Mouse (Mus musculus) ZHBTc4 (cell line): ENCODE measurements at regions not wholly inside any gene's neighbourhood (a gene's known extent, or its start where the extent isn't known, plus 50 kb on each side); places are given as distances from the start of the nearest gene placed in this dataset.

Source experiments
- DNase-seq: peaks from one replicate; pipeline ENCODE4 v3.0.0-alpha.2; 2011; ENCODE audit warnings: low read depth, low spot score

DNA sequence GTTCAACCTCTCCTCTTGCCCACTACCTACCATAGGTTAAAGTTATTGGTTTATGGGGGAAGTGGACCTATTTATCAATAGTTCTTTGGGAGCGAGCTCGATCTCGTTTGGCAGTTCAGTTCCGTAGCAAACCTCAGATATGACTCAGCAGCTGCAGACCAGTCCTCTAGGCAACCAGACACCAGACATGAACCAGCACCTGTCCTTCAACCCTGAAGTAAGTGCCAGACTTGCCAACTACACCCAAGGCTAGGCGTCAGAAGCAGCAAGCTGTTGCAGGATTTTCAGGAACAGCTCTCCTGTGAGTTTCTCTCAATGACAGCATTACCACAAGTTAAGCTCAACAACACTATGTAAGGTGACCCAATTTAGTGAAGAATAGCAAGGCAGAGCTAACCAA lies 53.3 kb upstream of the Trdn start:
- no peak for DNase-seq

DNA sequence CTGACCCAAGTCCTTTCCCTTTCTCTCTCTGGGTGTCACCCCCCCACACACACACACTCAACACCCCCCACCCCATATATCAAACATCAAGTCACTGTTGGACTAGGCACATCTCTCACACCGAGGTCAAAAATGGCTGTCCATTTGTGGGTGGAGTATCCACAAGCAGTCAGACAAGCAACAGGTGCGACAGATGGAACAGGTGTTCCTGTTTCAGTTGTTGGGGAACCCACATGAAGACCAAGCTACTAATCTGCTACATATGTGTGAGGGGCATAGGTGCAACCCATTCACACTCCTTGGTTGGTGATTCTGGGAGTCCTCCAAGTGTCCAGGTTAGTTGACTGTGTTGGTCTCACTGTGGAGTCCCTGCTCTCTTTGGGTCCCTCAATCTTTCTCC lies 58.1 kb upstream of the Trdn start:
- DNase-seq: no peak

DNA sequence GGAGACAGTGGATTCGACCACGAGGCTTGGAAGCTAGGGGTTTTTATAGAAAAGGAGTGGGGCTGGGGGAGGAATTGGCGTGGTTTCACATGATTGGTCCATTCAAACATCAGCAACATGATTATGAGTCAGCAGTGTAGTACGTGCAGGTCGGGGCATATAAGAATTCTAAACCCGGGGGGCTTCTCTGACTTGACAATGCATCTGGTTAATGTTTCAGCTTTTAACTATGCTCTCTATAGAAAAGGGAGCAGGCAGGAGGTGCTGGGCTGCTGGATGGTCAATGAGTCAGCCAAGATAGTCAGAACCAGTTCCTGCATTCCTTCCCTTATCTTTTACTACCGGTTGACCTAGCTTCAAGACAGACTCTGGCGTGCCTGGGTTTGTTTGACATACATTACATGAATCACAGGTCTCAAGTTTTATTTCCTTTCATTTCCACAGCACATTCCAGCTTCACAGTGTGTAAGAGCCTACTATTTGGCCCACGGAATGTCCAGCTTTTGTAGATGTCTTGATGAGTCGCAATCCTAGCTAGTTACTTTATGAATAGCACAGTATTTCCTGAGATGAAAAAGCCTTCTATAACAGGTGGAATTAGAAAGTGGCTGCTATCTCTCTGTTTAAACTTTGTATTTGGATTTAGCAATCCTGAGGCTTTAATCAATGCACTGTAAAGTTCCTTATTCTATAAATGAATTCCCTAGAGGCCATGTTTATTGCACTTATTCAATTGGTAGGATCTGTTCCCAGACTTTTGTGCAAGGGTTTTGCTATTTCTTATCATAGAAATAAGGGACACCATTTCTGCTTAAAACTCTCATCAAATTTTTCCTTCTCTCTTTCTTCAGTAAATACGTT lies 94.7 kb upstream of the Nkain2 start:
- DNase-seq: no peak

DNA sequence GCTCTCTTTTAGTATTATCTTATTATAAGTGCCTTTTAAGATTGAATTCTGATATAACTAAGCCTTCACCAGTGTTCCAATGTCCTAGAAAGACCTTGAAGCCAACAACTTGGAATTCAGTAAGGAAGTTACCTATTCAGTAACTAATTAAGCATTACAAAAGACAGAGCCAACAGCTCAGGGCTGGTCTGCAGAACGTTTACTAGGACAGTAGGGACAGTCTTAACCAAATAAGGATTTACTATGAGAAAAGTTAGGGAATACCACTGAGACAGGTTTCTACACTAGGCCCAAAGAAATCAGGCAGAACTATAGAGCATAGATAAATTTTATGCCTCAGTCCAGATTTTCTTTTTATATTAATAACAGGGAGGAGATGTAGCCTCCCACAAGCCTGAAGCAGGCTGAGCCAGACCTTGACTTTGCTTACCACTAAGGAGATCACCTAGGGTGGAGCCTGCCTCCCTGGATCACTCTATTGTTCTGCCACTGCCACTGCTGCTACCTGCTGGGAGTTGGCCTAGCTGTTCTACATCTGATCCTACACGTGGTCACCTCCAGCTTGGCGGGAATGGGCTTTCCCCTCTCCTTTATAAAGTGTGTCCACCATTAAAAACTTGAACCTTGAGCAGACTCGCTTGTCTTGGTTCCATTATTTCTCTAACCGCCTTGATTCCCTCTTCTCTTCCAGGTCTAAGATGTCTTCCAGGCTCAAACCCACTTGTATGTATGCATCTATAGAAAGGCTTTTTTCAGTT lies 68.2 kb upstream of the Nkain2 start:
- DNase-seq: peak; percentile 61

DNA sequence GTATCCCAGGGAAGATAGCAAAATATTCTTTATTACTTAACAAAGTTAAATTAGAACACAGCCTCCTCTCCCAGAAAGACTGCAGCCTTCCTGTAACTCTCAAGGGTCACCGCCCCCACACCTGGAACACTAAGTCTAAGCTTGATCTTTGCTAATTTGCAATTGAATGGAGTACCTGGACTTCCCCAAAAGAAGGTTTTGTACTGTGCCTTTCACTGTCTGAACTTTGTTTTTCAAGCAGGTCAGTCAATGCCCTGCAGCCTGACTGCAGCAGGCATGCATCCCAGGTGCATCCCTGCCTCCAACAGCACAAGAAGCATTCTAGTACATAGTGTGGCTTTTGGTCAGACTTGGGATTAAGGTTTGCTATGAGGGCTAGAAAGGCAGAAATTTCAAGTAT lies 67.2 kb upstream of the Nkain2 start:
- peak; percentile 74 for DNase-seq

DNA sequence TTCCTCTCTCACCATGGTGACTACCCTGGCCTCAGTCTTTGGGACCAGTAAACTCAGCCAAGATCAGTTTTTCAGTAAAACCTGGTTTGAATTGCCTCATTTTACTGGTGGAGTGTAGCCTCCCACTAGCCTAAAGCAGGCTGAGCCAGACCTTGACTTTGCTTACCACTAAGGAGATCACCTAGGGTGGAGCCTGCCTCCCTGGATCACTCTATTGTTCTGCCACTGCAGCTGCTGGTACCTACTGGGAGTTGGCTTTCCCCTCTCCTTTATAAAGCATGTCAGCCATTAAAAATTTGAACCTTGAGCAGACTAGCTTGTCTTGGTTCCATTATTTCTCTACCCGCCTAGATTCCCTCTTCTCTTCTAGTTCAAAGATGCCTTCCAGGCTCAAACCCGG lies 63.5 kb upstream of the Nkain2 start:
- peak; percentile 65 for DNase-seq

DNA sequence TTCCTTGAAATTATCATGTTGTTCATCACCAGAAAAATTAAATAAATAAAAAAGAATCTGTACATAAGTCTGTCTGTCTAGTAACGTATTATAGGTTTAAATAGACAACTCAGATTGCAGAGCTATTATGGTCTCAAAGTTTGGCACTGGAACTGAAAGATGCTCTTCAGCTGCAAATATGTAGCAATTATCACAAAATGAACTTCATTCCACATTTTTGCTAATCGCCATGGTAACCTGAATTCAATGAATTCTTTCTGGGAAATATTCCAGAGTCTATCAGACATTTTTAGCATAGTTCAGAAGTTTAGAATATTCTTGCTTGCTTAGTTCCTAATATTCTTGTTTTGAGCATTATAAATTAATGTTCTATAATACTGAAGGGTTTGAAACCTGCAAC lies 62.2 kb upstream of the Nkain2 start:
- DNase-seq: no peak

DNA sequence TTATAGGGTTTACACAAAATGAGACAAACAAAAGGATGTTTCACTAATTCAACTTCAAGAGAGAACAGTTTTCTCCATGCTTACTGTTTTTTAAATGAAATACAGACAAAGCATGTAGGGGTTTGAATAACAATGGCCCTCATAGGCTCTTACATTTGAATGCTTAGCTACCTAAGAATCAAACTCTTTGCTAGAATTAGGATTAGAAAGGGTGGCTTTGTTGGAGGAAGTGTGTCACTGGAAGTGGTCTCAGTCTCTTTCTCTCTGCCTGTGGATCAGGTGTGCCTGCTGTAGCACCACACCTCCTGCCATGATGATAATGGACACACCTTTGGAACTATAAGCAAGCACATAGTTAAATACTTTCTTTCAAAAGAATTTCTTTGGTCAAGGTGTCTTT lies 52.8 kb upstream of the Nkain2 start:
- DNase-seq: peak; percentile 57
